Mouse (Mus musculus) MEL (cell line): ENCODE results near the gene Elf5. TPM values are rescaled to one million over a fixed set of nuclear protein-coding genes. Genes with fewer than 3 reads are reported as not detected.

ENCODE experiments used
- DNase-seq: peaks from one replicate; pipeline ENCODE4 v3.0.0; 2011; ENCODE audit warnings: low read depth, low spot score
- H3K27ac ChIP-seq: 2 replicates; pipeline ENCODE4 v1.5.1; 2012; ENCODE audit warnings: low read depth, mild to moderate bottlenecking, control low read depth, low read length, moderate library complexity; ENCODE audit not compliant: control insufficient read depth
- H3K27me3 ChIP-seq, 2 experiments: fragments of 150-350 bp in 1 of 2; sonication (generic) in 1 of 2; 2 replicates each; pipeline ENCODE4 v1.6.1; 2012; ENCODE audit warnings: low read length in 2 of 2, mild to moderate bottlenecking in 2 of 2, improper control_type of control experiment in 1 of 2, moderate library complexity in 1 of 2; ENCODE audit not compliant: insufficient read depth in 2 of 2, control insufficient read depth in 1 of 2
- H3K36me3 ChIP-seq, 2 experiments: 2 replicates each; pipeline ENCODE4 v1.6.1; 2012 to 2014; ENCODE audit warnings: low read length in 2 of 2, improper control_type of control experiment in 1 of 2, inconsistent platforms in 1 of 2, mild to moderate bottlenecking in 1 of 2; ENCODE audit not compliant: insufficient read depth in 2 of 2, control insufficient read depth in 1 of 2
- H3K4me1 ChIP-seq, 2 experiments: fragments of 150-350 bp in 1 of 2; sonication (generic) in 1 of 2; 2 replicates each; pipeline ENCODE4 v1.6.1; 2012; ENCODE audit warnings: low read length in 2 of 2, improper control_type of control experiment in 1 of 2, mild to moderate bottlenecking in 1 of 2; ENCODE audit not compliant: insufficient read depth in 2 of 2, control insufficient read depth in 1 of 2
- H3K4me3 ChIP-seq, 2 experiments: fragments of 150-350 bp in 1 of 2; sonication (generic) in 1 of 2; 2 replicates each; pipeline ENCODE4 v1.5.1; 2012; ENCODE audit warnings: low read depth in 2 of 2, low read length in 2 of 2, mild to moderate bottlenecking in 2 of 2, moderate library complexity in 2 of 2, control low read depth in 1 of 2, improper control_type of control experiment in 1 of 2; ENCODE audit not compliant: control insufficient read depth in 1 of 2, insufficient read depth in 1 of 2
- H3K79me2 ChIP-seq: 2 replicates; pipeline ENCODE4 v1.6.1; 2012; ENCODE audit warnings: mild to moderate bottlenecking, low read length, moderate library complexity; ENCODE audit not compliant: control insufficient read depth, poor library complexity, insufficient read depth
- H3K9ac ChIP-seq: 2 replicates; pipeline ENCODE4 v1.6.1; 2012; ENCODE audit warnings: low read depth, mild to moderate bottlenecking, control low read depth, low read length, moderate library complexity; ENCODE audit not compliant: control insufficient read depth, poor library complexity, severe bottlenecking
- H3K9me3 ChIP-seq: fragments of 150-350 bp; sonication (generic); replicated peaks from 2 replicates; pipeline ENCODE4 v1.6.1; 2012; ENCODE audit warnings: mild to moderate bottlenecking, low read length, improper control_type of control experiment, moderate library complexity; ENCODE audit not compliant: insufficient read depth
- CHD1 ChIP-seq: IDR thresholded peaks from 2 replicates; pipeline ENCODE4 v1.6.1; 2012; ENCODE audit warnings: low read depth, mild to moderate bottlenecking, inconsistent platforms, low read length, improper control_type of control experiment
- CHD2 ChIP-seq: IDR thresholded peaks from 2 replicates; pipeline ENCODE4 v1.6.1; 2011; ENCODE audit warnings: low read length, improper control_type of control experiment
- E2F4 ChIP-seq: IDR thresholded peaks from 2 replicates; pipeline ENCODE4 v1.6.1; 2011; ENCODE audit warnings: low read depth, low read length, improper control_type of control experiment, borderline replicate concordance
- EP300 ChIP-seq, 2 experiments: IDR thresholded peaks; 2 replicates each; pipeline ENCODE4 v1.6.1; 2011; ENCODE audit warnings: improper control_type of control experiment in 2 of 2, low read length in 2 of 2, low read depth in 1 of 2, mild to moderate bottlenecking in 1 of 2
- GABPA ChIP-seq: IDR thresholded peaks from 2 replicates; pipeline ENCODE4 v1.6.1; 2012; ENCODE audit warnings: low read depth, mild to moderate bottlenecking, inconsistent platforms, low read length, improper control_type of control experiment, moderate library complexity
- GATA1 ChIP-seq: IDR thresholded peaks from 2 replicates; pipeline ENCODE4 v1.6.1; 2011; ENCODE audit warnings: low read depth, low read length, improper control_type of control experiment
- JUND ChIP-seq: IDR thresholded peaks from 2 replicates; pipeline ENCODE4 v1.6.1; 2011; ENCODE audit warnings: low read depth, mild to moderate bottlenecking, improper control_type of control experiment, low read length
- MAX ChIP-seq: IDR thresholded peaks from 2 replicates; pipeline ENCODE4 v1.6.1; 2011; ENCODE audit warnings: low read length, improper control_type of control experiment
- POLR2A ChIP-seq, 2 experiments: IDR thresholded peaks; 2 replicates each; pipeline ENCODE4 v1.6.1; 2011 to 2012; ENCODE audit warnings: low read length in 2 of 2, mild to moderate bottlenecking in 2 of 2, control low read depth in 1 of 2, improper control_type of control experiment in 1 of 2, low read depth in 1 of 2, moderate library complexity in 1 of 2; ENCODE audit not compliant: control insufficient read depth in 1 of 2, insufficient read depth in 1 of 2, poor library complexity in 1 of 2
- POLR2AphosphoS5 ChIP-seq: IDR thresholded peaks from 2 replicates; pipeline ENCODE4 v1.6.1; 2012; ENCODE audit warnings: low read depth, borderline replicate concordance, mild to moderate bottlenecking, inconsistent platforms, low read length, moderate library complexity, mixed read lengths
- RAD21 ChIP-seq: IDR thresholded peaks from 2 replicates; pipeline ENCODE4 v1.6.1; 2011; ENCODE audit warnings: mild to moderate bottlenecking, low read depth, low read length, improper control_type of control experiment
- RCOR1 ChIP-seq: IDR thresholded peaks from 2 replicates; pipeline ENCODE4 v1.6.1; 2012; ENCODE audit warnings: low read depth, mild to moderate bottlenecking, inconsistent platforms, low read length, improper control_type of control experiment
- SIN3A ChIP-seq: IDR thresholded peaks from 2 replicates; pipeline ENCODE4 v1.6.1; 2012; ENCODE audit warnings: low read length, improper control_type of control experiment, inconsistent platforms
- SMC3 ChIP-seq: IDR thresholded peaks from 2 replicates; pipeline ENCODE4 v1.6.1; 2011; ENCODE audit warnings: low read depth, low read length, improper control_type of control experiment
- polyA plus RNA-seq, 2 experiments: library from polyadenylated mRNA; stranded (reverse) in 1 of 2; unstranded in 1 of 2; fragments of >175 nt in 1 of 2; fragments of >200 nt in 1 of 2; gene quantifications; 2 replicates each; pipeline versions ENCODE4 v1.2.1 to v1.2.4; 2012; ENCODE audit warnings: low replicate concordance in 2 of 2, low read depth in 1 of 2; ENCODE audit not compliant: insufficient read length in 2 of 2, insufficient read depth in 1 of 2, missing spikeins in 1 of 2
- total RNA-seq: library from RNA; depleted of rRNA; stranded (reverse); fragments of 300-350 nt; gene quantifications from 2 replicates; pipeline ENCODE4 v1.2.3, GENCODE M21; 2012

Gene Elf5
- total and polyA plus RNA-seq, 3 experiments = 0.07 TPM; not detected in 2

- no peaks in the 10 kb centered on the region for H3K79me2 ChIP-seq
- H3K36me3 ChIP-seq = peaks cover 0 to 29% of the 10 kb centered on the region in 2 experiments; a peak in 2 of 4 replicates
- H3K4me3 ChIP-seq = no peak overlapping the region
- no peaks in the 10 kb centered on the region for H3K9me3 ChIP-seq
- H3K27ac ChIP-seq = no peak overlapping the region
- no peak overlapping the region for H3K9ac ChIP-seq
- H3K4me1 ChIP-seq = no peaks in the 10 kb centered on the region
- DNase-seq = no peak
- TF ChIP-seq SMC3 (no peak), JUND (no peak), RCOR1 (no peak), MAX (no peak), E2F4 (no peak), CHD2 (no peak), SIN3A (no peak), GATA1 (no peak), POLR2A (IDR thresholded peaks at IDR 0.05; ENCODE audit: control insufficient read depth in 1 of 2, insufficient read depth in 1 of 2, low read depth in 1 of 2, low read length in 2 of 2, poor library complexity in 1 of 2) (no peak), POLR2AphosphoS5 (no peak), EP300 (IDR thresholded peaks at IDR 0.05; ENCODE audit: low read depth in 1 of 2, low read length in 2 of 2) (no peak)
- H3K27me3 ChIP-seq = no peaks in the 10 kb centered on the region
These were observed 54.8 kb downstream of the Elf5 start for GRCm38 (mm10) chr2:103466272-103466671.

GRCm38 (mm10) chr2:103466984-103467588 is 55.6 kb downstream of the Elf5 start:
- Histone ChIP-seq H3K36me3 (peaks cover 0 to 33% of the 10 kb centered on the region in 2 experiments; a peak in 2 of 4 replicates), H3K79me2 (no peaks in the 10 kb centered on the region), H3K4me3 (no peak overlapping the region), H3K9me3 (no peaks in the 10 kb centered on the region), H3K27me3 (no peaks in the 10 kb centered on the region), H3K9ac (no peak overlapping the region), H3K27ac (no peak overlapping the region), H3K4me1 (no peaks in the 10 kb centered on the region)
- TF ChIP-seq MAX = no peak
- TF ChIP-seq RAD21 = no peak
- no peak for TF ChIP-seq SMC3
- no peak for TF ChIP-seq POLR2A (IDR thresholded peaks at IDR 0.05; ENCODE audit: control insufficient read depth in 1 of 2, insufficient read depth in 1 of 2, low read depth in 1 of 2, low read length in 2 of 2, poor library complexity in 1 of 2)
- TF ChIP-seq GABPA = no peak
- no peak for DNase-seq

GRCm38 (mm10) chr2:103473362-103473761 is 61.9 kb downstream of the Elf5 start:
- H3K36me3 ChIP-seq = peaks cover 0 to 41% of the 10 kb centered on the region in 2 experiments; a peak in 2 of 4 replicates
- TF ChIP-seq CHD1 = no peak
- TF ChIP-seq, all 39 proteins: peak for 0
- no peak for DNase-seq

More at GRCm38 (mm10) chr2:103473362-103473761, 61.9 kb downstream of the Elf5 start:
- Histone ChIP-seq H3K4me1 (no peaks in the 10 kb centered on the region; a peak in 1 of 4 replicates), H3K79me2 (peaks cover 3% of the 10 kb centered on the region; the same call in 1 of the 2 replicates), H3K9ac (no peak overlapping the region), H3K9me3 (no peaks in the 10 kb centered on the region), H3K27ac (no peak overlapping the region), H3K27me3 (no peaks in the 10 kb centered on the region), H3K4me3 (no peak overlapping the region)
